Mouse (Mus musculus) lung, adult 2 months (tissue): ENCODE data around the gene Hist2h3b. TPM values are rescaled to one million over a fixed set of nuclear protein-coding genes. Genes with fewer than 3 reads are reported as not detected.
A peak's percentile ranks its signal among the peaks of the same experiment; 100 is the strongest.

Experiments
- DNase-seq: peaks from one replicate; pipeline ENCODE4 v3.0.0; 2022
- H3K4me1 ChIP-seq: fragments of 200-500 bp; 2 replicates; pipeline ENCODE4 v1.6.1; 2011; ENCODE audit warnings: low read length; ENCODE audit not compliant: control insufficient read depth, insufficient read depth
- H3K4me3 ChIP-seq: fragments of 200-500 bp; replicated peaks from 2 replicates; pipeline ENCODE3; 2011; ENCODE audit warnings: low read depth, mild to moderate bottlenecking, control low read depth, low read length; ENCODE audit errors: extremely low read depth
- CTCF ChIP-seq: fragments of 200-500 bp; IDR thresholded peaks from 2 replicates; pipeline ENCODE4 v1.5.1; 2011; ENCODE audit warnings: mild to moderate bottlenecking, low read length, control low read depth; ENCODE audit not compliant: insufficient read depth
- POLR2A ChIP-seq: fragments of 200-500 bp; IDR thresholded peaks from 2 replicates; pipeline ENCODE4 v1.6.1; 2011; ENCODE audit warnings: low read depth, mild to moderate bottlenecking, control low read depth, low read length, borderline replicate concordance; ENCODE audit errors: extremely low read depth
- WGBS: fragments of 180-500 bp; shearing (Covaris S2); methylation state at CpG from one replicate; pipeline ENCODE4 v1.1.7; 2018; 5-methylcytosine and 5-hydroxymethylcytosine counted together
- polyA plus RNA-seq: library from polyadenylated mRNA; depleted of rRNA; stranded (reverse); fragments of >200 nt; gene quantifications from 2 replicates; pipeline ENCODE4 v1.2.3, GENCODE M21; 2012

Hist2h3b gene
- polyA plus RNA-seq, 1 experiment = 33.2 TPM

DNA sequence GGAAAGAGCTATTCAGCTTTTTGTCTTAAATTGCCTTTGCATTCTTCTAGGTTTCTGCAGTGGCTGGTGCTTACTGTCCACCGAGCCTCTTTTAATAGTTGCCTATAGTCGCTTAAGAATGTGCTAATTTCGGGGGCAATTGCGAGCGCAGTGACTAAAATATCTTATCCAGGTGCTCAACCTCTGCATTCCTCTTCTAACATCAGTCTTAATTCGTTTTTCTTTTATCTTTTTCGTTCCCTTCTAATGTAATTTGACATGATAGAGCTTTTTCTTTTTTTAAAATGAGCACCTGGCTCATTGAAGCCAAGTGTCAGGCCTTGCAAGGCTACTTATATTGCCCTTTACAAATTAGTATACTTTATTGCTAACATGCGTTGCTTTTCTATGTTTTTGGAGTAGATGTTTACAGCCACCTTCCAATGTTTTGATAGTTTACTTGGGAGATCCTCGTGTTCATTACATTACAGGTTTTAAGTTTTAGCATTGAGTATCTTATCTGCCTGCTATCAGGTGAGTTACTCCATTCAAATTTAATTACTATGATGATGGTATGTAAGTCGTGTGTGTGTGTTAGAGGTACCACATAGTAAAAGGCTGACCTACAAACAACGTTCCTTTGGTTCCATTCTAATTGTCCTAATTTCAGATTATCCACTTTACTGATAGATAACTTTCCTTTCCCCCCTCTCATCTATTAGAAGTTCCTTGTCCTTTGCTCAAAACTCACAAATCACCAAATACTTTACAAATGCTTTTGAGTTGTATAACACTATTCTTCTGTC lies 20.9 kb upstream of the Hist2h3b start:
- 43% methylated on average over 11 of the region's 11 CpGs for WGBS
- Histone ChIP-seq H3K4me3 (no peak overlapping the region), H3K4me1 (peaks cover 13% of the 10 kb centered on the region)
- no peak for DNase-seq
- no peak for TF ChIP-seq CTCF
- TF ChIP-seq POLR2A = no peak

DNA sequence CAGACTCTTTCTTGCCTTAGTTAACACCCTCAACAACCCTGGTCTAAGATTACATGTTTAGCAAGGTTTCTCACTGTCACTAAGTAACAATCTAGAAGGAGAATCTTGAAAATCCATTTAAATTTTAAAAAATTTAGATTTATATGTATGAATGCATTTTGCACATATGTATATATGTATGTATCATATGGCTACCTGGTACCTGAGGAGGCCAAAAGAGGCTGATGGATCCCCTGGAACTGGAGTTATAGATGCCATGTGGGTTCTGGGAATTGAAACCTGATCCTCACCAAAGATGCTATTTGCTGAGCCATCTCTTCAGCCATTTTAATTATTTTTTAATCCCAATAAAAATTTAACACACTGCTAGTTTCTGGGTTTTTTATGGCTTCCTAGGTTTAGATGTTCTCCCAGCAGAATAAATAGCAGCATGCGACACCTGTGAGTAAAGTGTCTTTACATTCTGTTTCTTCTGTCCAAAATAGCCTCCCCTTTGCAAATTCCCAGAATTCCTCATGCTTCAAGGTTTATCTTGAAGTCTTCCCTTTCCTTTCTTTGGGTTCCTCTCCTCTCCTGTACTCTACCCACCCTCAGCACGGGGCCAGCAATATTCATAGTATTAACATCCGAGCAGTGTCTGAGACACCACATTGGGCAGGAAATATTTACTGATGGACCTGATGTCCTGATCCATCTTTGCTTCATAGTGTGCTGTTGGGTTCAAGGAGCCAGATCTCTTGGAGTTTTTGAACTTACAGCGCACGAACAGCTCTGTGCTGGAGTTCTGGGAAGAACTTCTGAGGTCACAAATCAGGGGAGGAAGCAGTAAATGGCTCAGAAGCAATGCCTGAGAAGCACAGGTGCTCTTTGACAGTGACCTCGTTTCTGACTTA lies 20.1 kb upstream of the Hist2h3b start:
- WGBS = 60% methylated on average over 6 of the region's 6 CpGs
- H3K4me3 ChIP-seq = no peak overlapping the region

DNA sequence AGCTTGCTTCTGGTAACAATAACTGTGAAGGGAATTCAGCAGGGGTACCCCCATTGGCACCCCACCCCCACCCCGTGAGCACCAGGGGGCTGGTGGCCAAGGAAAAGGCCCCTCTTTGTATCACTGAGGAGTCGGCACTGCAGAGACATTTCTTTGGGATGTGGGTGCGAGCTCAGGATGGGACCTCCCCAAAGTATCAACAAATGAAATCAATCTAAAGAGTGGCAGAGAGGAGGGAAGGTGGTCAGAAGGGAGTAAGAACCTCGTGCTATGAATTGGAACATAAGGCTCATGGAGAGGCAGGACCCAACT lies 19.5 kb upstream of the Hist2h3b start:
- TF ChIP-seq POLR2A (no peak), CTCF (no peak)
- DNase-seq = no peak
- WGBS = 57% methylated on average over 4 of the region's 4 CpGs
- Histone ChIP-seq H3K4me1 (peaks cover 6% of the 10 kb centered on the region), H3K4me3 (no peak overlapping the region)

More for the DNA sequence above, 20.1 kb upstream of the Hist2h3b start:
- no peak for DNase-seq
- no peak for TF ChIP-seq CTCF
- no peak for TF ChIP-seq POLR2A
- peaks cover 10% of the 10 kb centered on the region for H3K4me1 ChIP-seq

DNA sequence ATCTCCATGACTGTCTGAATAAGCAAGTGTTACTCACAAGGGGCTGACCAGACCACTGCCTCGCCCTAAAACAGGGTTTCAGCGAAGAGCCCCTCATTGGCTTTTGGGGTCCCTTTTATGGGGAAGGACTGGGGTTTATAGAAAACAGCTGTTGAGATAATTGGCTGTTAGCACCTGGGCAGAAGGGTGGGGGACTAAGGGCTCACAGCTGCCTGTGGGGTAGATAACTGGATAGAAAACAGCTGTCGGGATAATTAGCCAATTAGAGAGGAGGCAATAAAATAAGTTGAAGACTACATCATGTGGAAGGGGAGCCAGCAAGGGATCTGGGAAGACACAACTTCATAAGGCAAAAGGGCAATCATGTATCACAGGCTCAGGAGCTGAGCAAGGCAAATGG lies 17.6 kb upstream of the Hist2h3b start:
- 77% methylated on average over 3 of the region's 3 CpGs for WGBS
- DNase-seq = no peak
- H3K4me1 ChIP-seq = peaks cover 4% of the 10 kb centered on the region; the same call in 1 of the 2 replicates
- no peak for TF ChIP-seq POLR2A
- no peak for TF ChIP-seq CTCF
- H3K4me3 ChIP-seq = no peak overlapping the region

DNA sequence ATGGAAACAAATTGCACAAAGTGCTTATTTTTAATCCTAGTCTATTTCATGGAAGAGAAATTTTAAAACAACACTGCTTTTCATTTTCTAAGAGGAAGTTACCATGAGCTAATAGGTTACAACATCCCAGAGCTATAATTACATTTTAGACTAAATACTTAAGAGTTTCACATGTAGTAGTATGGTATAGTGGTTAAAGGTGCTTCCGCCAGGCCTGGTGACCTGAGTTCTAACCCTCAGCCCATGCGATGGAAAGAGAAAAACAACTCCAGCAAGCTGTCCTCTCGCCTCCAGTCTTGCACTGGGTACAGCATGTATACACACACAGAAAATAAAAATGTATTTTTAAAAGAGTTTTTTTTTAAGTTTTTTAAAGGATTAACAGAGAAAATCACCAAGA lies 16.7 kb upstream of the Hist2h3b start:
- Histone ChIP-seq H3K4me3 (no peak overlapping the region), H3K4me1 (peaks cover 6% of the 10 kb centered on the region)
- WGBS = 80% methylated on average over 3 of the region's 3 CpGs
- no peak for DNase-seq
- no peak for TF ChIP-seq CTCF

DNA sequence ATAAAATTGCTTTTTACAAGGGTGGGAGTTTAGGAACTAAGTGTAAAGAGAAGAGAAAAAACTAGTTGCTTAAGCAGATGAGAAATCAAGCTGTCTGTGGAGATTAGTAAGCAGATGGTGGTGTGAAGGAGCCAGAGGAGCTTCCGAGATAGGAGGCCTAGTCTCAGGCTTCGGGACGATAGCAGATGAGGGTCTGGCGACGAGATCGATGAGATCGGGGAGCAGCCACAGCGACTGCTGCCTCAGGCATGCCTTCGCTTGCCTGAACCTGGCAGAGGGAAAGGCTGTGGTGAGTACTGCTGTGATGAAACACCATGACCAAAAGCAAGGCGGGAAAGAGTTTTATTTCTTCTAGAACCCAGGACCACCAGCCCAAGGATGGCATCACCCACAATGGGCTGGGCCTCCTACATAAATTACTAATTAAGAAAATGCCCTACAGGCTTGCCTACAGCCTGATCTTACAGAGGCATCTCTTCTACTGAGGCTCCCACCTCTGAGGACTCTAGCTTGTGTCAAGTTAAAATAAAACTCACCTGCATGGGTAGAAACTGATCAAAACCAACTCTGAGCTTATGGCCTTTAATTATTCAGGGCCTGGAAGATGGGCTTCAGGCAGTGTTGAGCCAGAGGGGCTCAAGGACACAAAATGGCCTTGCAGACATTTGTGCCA lies 13.6 kb upstream of the Hist2h3b start:
- H3K4me3 ChIP-seq = no peak overlapping the region
- peaks cover 6% of the 10 kb centered on the region for H3K4me1 ChIP-seq
- WGBS = 63% methylated on average over 10 of the region's 10 CpGs
- TF ChIP-seq CTCF (no peak), POLR2A (no peak)
- DNase-seq = no peak

DNA sequence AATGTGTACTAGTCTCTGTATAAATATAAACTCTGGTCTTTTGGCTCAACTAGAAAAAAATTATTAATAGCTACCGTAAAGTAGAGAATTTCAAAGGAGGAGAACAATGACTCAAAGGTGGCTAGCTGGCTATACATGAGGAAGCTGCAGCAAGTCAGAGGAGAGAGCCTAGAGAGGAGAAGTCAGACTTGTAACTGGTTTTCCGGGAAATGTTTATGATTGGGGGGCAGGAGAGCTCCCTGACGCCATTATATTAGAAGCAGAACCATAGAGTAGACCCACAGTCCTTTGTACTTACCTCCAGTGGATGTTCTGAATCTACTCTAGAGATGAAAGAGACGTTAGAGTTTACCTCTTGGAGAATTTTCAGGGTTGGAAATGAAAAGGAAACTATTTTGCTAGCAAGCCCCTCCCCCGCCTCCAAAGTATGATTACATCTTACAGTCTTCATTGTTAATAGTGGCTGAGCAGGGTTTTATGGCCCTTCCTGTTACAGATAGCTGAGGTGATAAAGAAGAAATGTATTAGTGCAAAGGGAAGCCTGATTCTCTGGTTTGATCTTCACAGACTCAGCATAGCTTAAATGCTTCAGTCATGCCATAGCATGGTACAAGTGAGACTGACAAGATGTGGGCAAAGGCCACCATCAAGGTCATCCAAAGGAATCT lies 12.4 kb upstream of the Hist2h3b start:
- Histone ChIP-seq H3K4me3 (peak overlapping the region; percentile 34), H3K4me1 (peaks cover 6% of the 10 kb centered on the region)
- WGBS = 43% methylated on average over 5 of the region's 5 CpGs
- no peak for DNase-seq
- TF ChIP-seq CTCF (no peak), POLR2A (no peak)

DNA sequence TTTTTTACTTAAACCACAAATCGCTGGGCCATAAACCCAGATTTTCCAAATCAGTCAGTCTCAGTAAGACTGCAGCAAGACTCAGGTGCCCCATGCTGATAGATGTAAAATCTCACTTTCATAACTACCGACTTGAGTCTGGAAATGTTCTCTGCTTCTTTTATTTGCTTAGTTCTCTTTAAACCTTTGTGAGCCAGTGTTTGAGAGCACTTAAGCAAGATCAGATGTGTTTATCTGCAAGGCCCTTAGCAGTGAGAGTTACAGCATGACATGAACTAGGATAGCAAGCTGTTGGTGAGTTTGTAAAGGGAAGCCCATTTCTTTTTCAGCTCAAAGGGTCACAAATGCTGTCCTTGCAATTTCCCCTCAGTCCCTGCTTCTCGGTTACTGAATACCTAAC lies 11.3 kb upstream of the Hist2h3b start:
- peaks cover 14% of the 10 kb centered on the region for H3K4me1 ChIP-seq
- 66% methylated on average over 3 of the region's 3 CpGs for whole genome bisulfite sequencing
- DNase-seq = no peak
- TF ChIP-seq POLR2A = no peak
- TF ChIP-seq CTCF = no peak
- H3K4me3 ChIP-seq = no peak overlapping the region

DNA sequence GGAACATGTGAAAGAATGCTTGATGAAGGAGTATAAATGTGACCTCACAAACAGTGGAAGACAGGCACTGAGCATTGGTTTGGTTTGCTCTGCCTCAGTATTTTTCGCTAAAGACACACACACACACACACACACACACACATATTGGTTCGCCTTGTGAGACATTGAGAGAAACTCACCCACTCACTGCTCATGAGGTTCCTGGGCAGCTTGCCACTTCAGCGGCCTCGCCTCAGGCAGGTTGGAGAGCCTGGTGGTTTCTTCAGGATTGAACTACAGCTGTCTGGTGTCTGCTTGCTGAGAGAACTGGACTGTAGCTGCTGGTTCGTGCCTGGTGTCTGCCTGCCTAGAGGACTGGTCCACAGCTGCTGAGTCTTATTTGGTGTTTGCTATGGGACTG lies 8.2 kb upstream of the Hist2h3b start:
- TF ChIP-seq POLR2A (no peak), CTCF (no peak)
- 91% methylated on average over 5 of the region's 5 CpGs for WGBS
- H3K4me3 ChIP-seq = no peak overlapping the region
- peaks cover 18% of the 10 kb centered on the region for H3K4me1 ChIP-seq
- DNase-seq = no peak
